Mouse (Mus musculus) midbrain, embryonic 15.5 days (tissue): Measurements from ENCODE around the gene Baz2b. TPM values are rescaled to one million over a fixed set of nuclear protein-coding genes. Genes with fewer than 3 reads are reported as not detected.

ENCODE experiments used
- ATAC-seq: fragments of 200-750 bp; cut with Nextera tagmentation; replicated peaks from 2 replicates; pipeline ENCODE4 v1.8.0; 2017; ENCODE audit warnings: moderate TSS enrichment
- H3K27ac ChIP-seq: fragments of 300-500 bp; sonication (generic); 2 replicates; pipeline ENCODE4 v1.5.1; 2015; ENCODE audit warnings: mild to moderate bottlenecking, inconsistent platforms
- H3K27me3 ChIP-seq: fragments of 300-500 bp; sonication (generic); replicated peaks from 2 replicates; pipeline ENCODE4 v1.6.1; 2015; ENCODE audit warnings: inconsistent platforms
- H3K36me3 ChIP-seq: fragments of 300-500 bp; sonication (generic); replicated peaks from 2 replicates; pipeline ENCODE4 v1.6.1; 2015; ENCODE audit warnings: inconsistent platforms
- H3K4me1 ChIP-seq: fragments of 300-500 bp; sonication (generic); 2 replicates; pipeline ENCODE4 v1.6.1; 2015; ENCODE audit warnings: inconsistent platforms
- H3K4me2 ChIP-seq: fragments of 300-500 bp; sonication (generic); 2 replicates; pipeline ENCODE4 v1.6.1; 2015; ENCODE audit warnings: inconsistent platforms, mild to moderate bottlenecking, moderate library complexity
- H3K4me3 ChIP-seq: fragments of 300-500 bp; sonication (generic); 2 replicates; pipeline ENCODE4 v1.5.1; 2015; ENCODE audit warnings: mild to moderate bottlenecking, inconsistent platforms
- H3K9ac ChIP-seq: fragments of 300-500 bp; sonication (generic); 2 replicates; pipeline ENCODE4 v1.6.1; 2015; ENCODE audit warnings: mild to moderate bottlenecking, inconsistent platforms
- H3K9me3 ChIP-seq: fragments of 300-500 bp; sonication (generic); 2 replicates; pipeline ENCODE4 v1.6.1; 2016; ENCODE audit warnings: inconsistent platforms
- WGBS: fragments of 180-500 bp; shearing (Covaris S2); methylation state at CpG from one replicate; pipeline ENCODE4 v1.1.7; 2015; ENCODE audit warnings: mixed read lengths; 5-methylcytosine and 5-hydroxymethylcytosine counted together
- polyA plus RNA-seq: library from polyadenylated mRNA; unstranded; fragments of >200 nt; fragmentation: Nextera tagmentation; extraction: Ambion mirVana; gene quantifications from 2 replicates; pipeline ENCODE4 v1.2.1, GENCODE M21; 2015

Gene Baz2b
- polyA plus RNA-seq, 1 experiment from 2014 or later: 86.7 TPM

- Histone ChIP-seq H3K9me3 (no peaks in the 10 kb centered on the region), H3K36me3 (peaks cover 9% of the 10 kb centered on the region), H3K4me1 (no peaks in the 10 kb centered on the region), H3K27ac (no peak overlapping the region), H3K4me3 (no peak overlapping the region), H3K27me3 (no peaks in the 10 kb centered on the region), H3K9ac (no peak overlapping the region), H3K4me2 (no peak overlapping the region)
- no peak for ATAC-seq
- 90% methylated on average over 10 of the region's 10 CpGs for WGBS
These were observed 240.5 kb downstream of the Baz2b start for GRCm38 (mm10) chr2:59969099-59969498.

GRCm38 (mm10) chr2:59968593-59968992 lies 241.0 kb downstream of the Baz2b start:
- Histone ChIP-seq H3K4me2 (no peak overlapping the region), H3K9me3 (no peaks in the 10 kb centered on the region), H3K4me1 (no peaks in the 10 kb centered on the region), H3K9ac (no peak overlapping the region), H3K4me3 (no peak overlapping the region), H3K36me3 (peaks cover 9% of the 10 kb centered on the region), H3K27ac (no peak overlapping the region), H3K27me3 (no peaks in the 10 kb centered on the region)
- ATAC-seq: no peak
- 91% methylated on average over 7 of the region's 7 CpGs for WGBS

DNA sequence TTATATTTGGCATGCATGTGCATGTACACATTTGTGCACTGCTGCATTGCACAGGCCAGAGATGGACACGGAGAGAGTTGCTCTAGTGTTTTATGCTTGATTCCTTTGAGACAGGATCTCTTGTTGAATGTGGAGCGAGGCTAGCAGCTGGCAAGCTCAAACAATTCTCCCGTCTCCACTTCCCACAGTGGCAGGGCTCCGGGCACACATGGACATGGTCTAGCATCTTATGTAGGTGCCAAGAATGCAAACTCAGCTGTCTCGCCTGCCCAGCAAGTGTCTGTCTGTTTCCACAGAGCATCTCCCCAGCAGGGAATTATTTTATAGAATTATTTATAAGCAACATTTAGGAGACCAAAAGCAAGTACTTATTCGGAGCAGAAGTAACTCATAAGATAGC lies 243.2 kb downstream of the Baz2b start:
- 82% methylated on average over 6 of the region's 6 CpGs for WGBS
- no peak for ATAC-seq
- H3K4me1 ChIP-seq: no peaks in the 10 kb centered on the region

GRCm38 (mm10) chr2:59963011-59963410 lies 246.6 kb downstream of the Baz2b start:
- Histone ChIP-seq H3K9me3 (no peaks in the 10 kb centered on the region), H3K36me3 (peaks cover 8% of the 10 kb centered on the region), H3K27ac (no peak overlapping the region), H3K4me1 (no peaks in the 10 kb centered on the region), H3K9ac (no peak overlapping the region), H3K4me2 (no peak overlapping the region), H3K4me3 (no peak overlapping the region), H3K27me3 (no peaks in the 10 kb centered on the region)
- WGBS: 53% methylated on average over 5 of the region's 5 CpGs
- no peak for ATAC-seq

More for the DNA sequence above, 243.2 kb downstream of the Baz2b start:
- H3K27me3 ChIP-seq: no peaks in the 10 kb centered on the region
- H3K4me3 ChIP-seq: no peak overlapping the region
- no peak overlapping the region for H3K27ac ChIP-seq
- H3K36me3 ChIP-seq: peaks cover 17% of the 10 kb centered on the region
- no peak overlapping the region for H3K9ac ChIP-seq
- no peak overlapping the region for H3K4me2 ChIP-seq
- no peaks in the 10 kb centered on the region for H3K9me3 ChIP-seq

- Histone ChIP-seq H3K4me2 (no peak overlapping the region), H3K36me3 (peaks cover 8% of the 10 kb centered on the region), H3K9me3 (no peaks in the 10 kb centered on the region), H3K9ac (no peak overlapping the region), H3K4me1 (no peaks in the 10 kb centered on the region), H3K27me3 (no peaks in the 10 kb centered on the region), H3K27ac (no peak overlapping the region), H3K4me3 (no peak overlapping the region)
- no peak for ATAC-seq
- 90% methylated on average over 4 of the region's 4 CpGs for WGBS
These were observed 247.1 kb downstream of the Baz2b start for GRCm38 (mm10) chr2:59962579-59962978.

DNA sequence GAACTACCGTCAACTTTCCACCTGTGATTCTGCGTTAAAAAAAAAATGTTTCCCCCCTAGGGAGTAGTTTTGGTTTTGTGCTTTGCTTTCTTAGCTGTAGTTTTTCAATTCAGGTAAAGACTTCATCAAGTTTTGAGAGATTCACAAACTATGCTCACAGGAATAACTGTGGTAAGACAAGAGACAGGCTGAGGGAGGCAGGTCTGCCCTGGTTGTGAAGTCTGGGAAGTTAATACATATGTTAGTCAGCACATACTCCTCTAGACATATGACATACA lies 249.2 kb downstream of the Baz2b start:
- H3K9me3 ChIP-seq: no peaks in the 10 kb centered on the region
- no peak overlapping the region for H3K27ac ChIP-seq
- no peak overlapping the region for H3K4me3 ChIP-seq
- H3K9ac ChIP-seq: no peak overlapping the region
- WGBS: 88% methylated on average over 2 of the region's 2 CpGs
- H3K4me1 ChIP-seq: no peaks in the 10 kb centered on the region
- peaks cover 8% of the 10 kb centered on the region for H3K36me3 ChIP-seq
- H3K27me3 ChIP-seq: no peaks in the 10 kb centered on the region
- no peak overlapping the region for H3K4me2 ChIP-seq
- ATAC-seq: no peak

DNA sequence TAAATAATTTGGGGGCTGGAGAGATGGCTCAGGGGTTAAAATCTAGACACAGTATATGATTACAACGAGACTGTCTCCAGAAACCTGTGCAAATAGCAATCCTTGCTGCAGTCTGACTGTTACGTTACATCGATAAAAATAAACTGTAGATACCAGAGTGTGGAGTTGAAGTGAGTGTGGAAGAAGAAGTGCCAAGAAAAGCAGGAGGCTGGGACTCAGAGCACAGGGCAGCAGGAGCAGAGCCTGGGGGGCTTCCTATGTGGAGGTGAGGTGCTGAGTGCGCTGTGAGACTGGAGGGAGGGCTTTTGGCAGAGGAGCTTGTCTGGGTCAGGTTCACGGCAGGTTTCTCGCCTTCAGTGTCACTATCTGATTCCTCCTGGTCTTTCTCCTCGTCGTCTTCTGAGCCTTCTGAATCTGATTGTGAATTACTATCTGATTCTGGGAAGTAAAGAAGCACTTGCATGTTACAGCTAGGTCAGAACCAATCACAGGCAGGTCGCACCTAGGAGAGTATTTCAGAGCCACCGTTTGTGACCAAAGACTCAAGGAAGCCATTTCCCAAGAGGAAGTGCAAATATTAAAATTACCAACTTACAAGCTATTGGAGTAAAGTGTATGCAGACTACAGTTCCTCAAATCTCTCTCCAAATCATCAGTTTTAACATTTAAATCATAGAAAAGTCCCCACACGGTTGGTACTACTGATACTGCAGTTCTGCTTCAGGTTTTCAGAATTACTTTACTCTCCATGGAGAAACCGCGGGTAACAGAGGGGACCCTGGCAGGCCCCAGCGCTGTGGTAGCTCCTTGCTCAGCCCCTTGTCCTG lies 249.8 kb downstream of the Baz2b start:
- Histone ChIP-seq H3K9me3 (no peaks in the 10 kb centered on the region), H3K9ac (no peak overlapping the region), H3K36me3 (peaks cover 8% of the 10 kb centered on the region), H3K4me3 (no peak overlapping the region), H3K4me1 (no peaks in the 10 kb centered on the region), H3K4me2 (no peak overlapping the region), H3K27me3 (no peaks in the 10 kb centered on the region), H3K27ac (no peak overlapping the region)
- no peak for ATAC-seq
- 91% methylated on average over 14 of the region's 14 CpGs for WGBS

DNA sequence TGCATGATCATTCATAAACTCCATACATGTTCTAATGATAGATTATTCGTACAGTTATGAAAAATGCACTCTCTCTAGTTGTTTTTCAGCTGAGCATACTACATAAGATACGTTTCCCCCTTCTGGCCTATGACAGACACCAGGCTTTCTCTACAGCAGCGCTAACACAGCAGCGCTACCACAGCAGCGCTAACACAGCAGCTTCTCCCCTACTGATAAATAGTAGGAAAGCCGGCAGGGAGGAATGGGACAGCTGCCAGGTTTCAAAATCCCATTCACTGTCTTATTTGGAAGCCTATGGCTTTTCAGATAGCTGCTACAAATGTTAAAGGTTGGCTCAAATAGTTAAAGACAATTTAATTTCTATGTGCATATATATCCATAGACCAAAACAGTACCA lies 251.1 kb downstream of the Baz2b start:
- H3K27ac ChIP-seq: no peak overlapping the region
- 46% methylated on average over 6 of the region's 6 CpGs for WGBS
- peaks cover 8% of the 10 kb centered on the region for H3K36me3 ChIP-seq
- no peaks in the 10 kb centered on the region for H3K9me3 ChIP-seq
- H3K9ac ChIP-seq: no peak overlapping the region
- no peak overlapping the region for H3K4me2 ChIP-seq
- H3K4me3 ChIP-seq: no peak overlapping the region
- peak; percentile 60; the same call in 1 of the 2 replicates for ATAC-seq
- H3K27me3 ChIP-seq: no peaks in the 10 kb centered on the region
- no peaks in the 10 kb centered on the region for H3K4me1 ChIP-seq

DNA sequence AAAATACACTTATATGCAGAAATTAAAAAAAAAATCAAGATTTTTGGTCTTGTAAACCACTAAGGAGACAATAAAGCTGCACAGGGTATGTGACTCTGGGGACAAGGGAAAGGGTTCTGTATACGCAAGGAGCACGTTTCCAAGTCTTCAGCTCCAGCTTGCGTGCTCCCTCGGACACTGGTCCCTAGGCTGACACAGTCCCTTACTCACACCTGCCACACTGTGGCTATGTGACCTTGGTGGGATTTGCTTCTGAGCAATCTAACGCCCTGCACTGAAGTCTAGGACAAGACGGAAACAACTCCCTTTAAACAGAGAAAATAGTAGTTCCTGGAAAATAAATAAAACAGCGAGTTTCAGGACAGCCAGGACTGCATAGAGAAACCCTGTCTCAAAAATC lies 253.7 kb downstream of the Baz2b start:
- Histone ChIP-seq H3K9me3 (no peaks in the 10 kb centered on the region), H3K27ac (no peak overlapping the region), H3K9ac (no peak overlapping the region), H3K27me3 (no peaks in the 10 kb centered on the region), H3K4me1 (no peaks in the 10 kb centered on the region), H3K36me3 (no peaks in the 10 kb centered on the region; the same call in 1 of the 2 replicates), H3K4me3 (no peak overlapping the region), H3K4me2 (no peak overlapping the region)
- no peak for ATAC-seq
- WGBS: 87% methylated on average over 7 of the region's 7 CpGs

DNA sequence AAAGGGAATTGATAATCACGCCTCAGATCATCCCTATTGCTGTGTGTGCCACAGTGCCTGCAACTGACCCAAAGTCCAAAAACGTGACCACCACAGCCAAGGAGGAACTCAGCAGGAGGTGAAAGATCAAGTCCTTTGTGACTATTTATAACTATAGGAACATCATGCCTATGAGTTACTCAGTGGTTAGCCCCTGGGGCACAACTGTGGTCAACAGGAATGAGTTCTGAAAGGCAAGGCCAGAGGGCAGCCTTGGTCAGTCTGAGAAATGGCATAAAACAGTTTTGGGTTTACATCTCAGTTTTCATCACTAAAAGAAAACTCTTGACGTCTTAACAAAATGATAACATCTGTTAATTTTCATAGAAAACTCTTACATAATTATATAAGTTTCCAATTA lies 254.8 kb downstream of the Baz2b start:
- H3K9ac ChIP-seq: no peak overlapping the region
- no peak overlapping the region for H3K27ac ChIP-seq
- H3K9me3 ChIP-seq: no peaks in the 10 kb centered on the region
- H3K36me3 ChIP-seq: no peaks in the 10 kb centered on the region; the same call in 1 of the 2 replicates
- H3K4me3 ChIP-seq: no peak overlapping the region
- no peaks in the 10 kb centered on the region for H3K4me1 ChIP-seq
- H3K4me2 ChIP-seq: no peak overlapping the region
- ATAC-seq: no peak
- no peaks in the 10 kb centered on the region for H3K27me3 ChIP-seq
- WGBS: 72% methylated on average over 3 of the region's 3 CpGs

DNA sequence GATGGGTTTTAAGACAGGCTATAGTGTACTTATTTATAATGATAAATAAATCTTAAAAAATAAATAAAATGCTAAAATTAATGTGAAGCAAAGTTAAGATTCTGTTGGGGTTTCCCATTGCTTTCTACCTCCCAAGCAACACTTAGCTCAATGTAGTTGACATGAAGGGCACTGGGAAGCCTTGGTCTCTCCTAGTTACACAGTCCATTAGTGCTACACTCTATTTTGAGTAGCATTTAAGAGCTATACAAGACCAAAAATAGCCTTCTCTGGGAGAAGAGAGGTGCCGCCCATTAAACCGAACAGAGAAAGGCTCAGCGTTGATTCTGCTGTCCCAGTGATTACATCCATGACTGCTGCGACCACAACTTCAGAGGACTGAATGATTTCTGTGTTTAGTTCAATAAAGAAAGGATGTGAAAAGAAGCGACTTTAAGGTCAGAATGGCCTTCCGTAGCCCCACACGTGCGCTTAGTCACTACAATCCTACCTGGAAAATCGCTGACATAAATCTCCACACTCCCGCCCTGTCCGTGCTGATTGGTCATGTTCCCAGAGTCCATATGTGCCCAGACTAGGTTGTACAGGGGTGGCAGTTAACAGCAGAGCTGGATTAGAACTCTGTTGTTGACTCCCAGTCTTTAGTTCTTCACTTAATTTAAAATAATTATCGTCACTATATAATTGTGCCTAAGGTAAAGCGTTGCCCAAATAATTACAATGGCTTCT lies 257.2 kb downstream of the Baz2b start:
- Histone ChIP-seq H3K9me3 (no peaks in the 10 kb centered on the region), H3K4me3 (no peak overlapping the region), H3K4me1 (no peaks in the 10 kb centered on the region), H3K27me3 (no peaks in the 10 kb centered on the region), H3K4me2 (no peak overlapping the region), H3K9ac (no peak overlapping the region), H3K27ac (no peak overlapping the region), H3K36me3 (0 out of 2 replicates have a peak, but pooled peaks cover 5% of the 10 kb centered on the region)
- ATAC-seq: no peak
- 94% methylated on average over 13 of the region's 13 CpGs for WGBS

GRCm38 (mm10) chr2:59951706-59952105 lies 257.9 kb downstream of the Baz2b start:
- 88% methylated on average over 8 of the region's 8 CpGs for WGBS

DNA sequence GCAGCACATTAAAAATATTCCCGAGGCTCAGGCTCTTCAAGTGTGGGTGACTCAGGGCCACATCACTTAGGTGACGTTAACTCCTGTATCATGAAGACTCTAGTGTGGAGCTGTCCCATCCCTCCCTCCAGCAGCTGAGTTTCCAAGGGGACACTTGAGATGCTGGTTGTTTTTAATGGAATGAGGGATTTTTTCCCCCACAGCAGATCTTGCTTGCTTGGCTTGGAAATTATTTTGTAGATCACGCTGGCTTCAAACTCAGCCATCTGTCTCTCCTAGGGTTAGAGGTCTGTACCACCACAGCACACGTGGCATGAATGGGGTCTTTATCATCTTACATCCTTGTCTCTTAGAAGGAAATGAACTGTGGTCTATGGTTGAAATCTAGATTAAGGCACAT lies 258.5 kb downstream of the Baz2b start:
- 0 out of 2 replicates have a peak, but pooled peaks cover 5% of the 10 kb centered on the region for H3K36me3 ChIP-seq
- H3K4me2 ChIP-seq: no peak overlapping the region
- WGBS: 88% methylated on average over 4 of the region's 4 CpGs
- no peak overlapping the region for H3K9ac ChIP-seq
- H3K27me3 ChIP-seq: no peaks in the 10 kb centered on the region
- no peak overlapping the region for H3K27ac ChIP-seq
- ATAC-seq: no peak
- H3K4me3 ChIP-seq: no peak overlapping the region
- no peaks in the 10 kb centered on the region for H3K9me3 ChIP-seq
- no peaks in the 10 kb centered on the region for H3K4me1 ChIP-seq

More at GRCm38 (mm10) chr2:59951706-59952105, 257.9 kb downstream of the Baz2b start:
- Histone ChIP-seq H3K36me3 (0 out of 2 replicates have a peak, but pooled peaks cover 5% of the 10 kb centered on the region), H3K27ac (no peak overlapping the region), H3K4me1 (no peaks in the 10 kb centered on the region), H3K27me3 (no peaks in the 10 kb centered on the region), H3K4me2 (no peak overlapping the region), H3K9me3 (no peaks in the 10 kb centered on the region), H3K9ac (no peak overlapping the region), H3K4me3 (no peak overlapping the region)
- ATAC-seq: no peak
